Mouse (Mus musculus) kidney, postnatal 36 days (tissue): ENCODE measurements around the gene Dyrk3.
"Not testable (repeated sequence)": the region's sequence is repeated elsewhere in the genome, so short reads cannot be mapped to it uniquely, and the experiment has no call there.

ENCODE experiments used
- DNase-seq, 2 experiments: peaks; one replicate each; pipeline ENCODE4 v3.0.0; 2021 to 2022; ENCODE audit warnings: mixed read lengths in 2 of 2

Dyrk3 gene

GRCm38 (mm10) chr1:131138191-131139016 is at the start of gene Dyrk3:
TSS of gene Dyrk3 (minus strand) at chr1:131138340.
- DNase-seq = peak; percentile 93 to 95

GRCm38 (mm10) chr1:131187856-131188255 is 49.7 kb upstream of the Dyrk3 start:
- no peak for DNase-seq

- no peak for DNase-seq
These were observed 48.9 kb upstream of the Dyrk3 start for GRCm38 (mm10) chr1:131186995-131187394.

GRCm38 (mm10) chr1:131185821-131186506 is 47.8 kb upstream of the Dyrk3 start:
- no peak for DNase-seq

GRCm38 (mm10) chr1:131184956-131185660 is 47.0 kb upstream of the Dyrk3 start:
- DNase-seq = no peak

GRCm38 (mm10) chr1:131184253-131184955 is 46.3 kb upstream of the Dyrk3 start:
- DNase-seq = peak; percentile 25 to 39

- no peak for DNase-seq
These were observed 45.1 kb upstream of the Dyrk3 start for GRCm38 (mm10) chr1:131183201-131183600.

- DNase-seq = peak; percentile 80 to 92
These were observed 43.7 kb upstream of the Dyrk3 start for GRCm38 (mm10) chr1:131181642-131182527.

- no peak for DNase-seq
These were observed 42.2 kb upstream of the Dyrk3 start for GRCm38 (mm10) chr1:131180386-131180785.

GRCm38 (mm10) chr1:131178083-131178482 is 39.9 kb upstream of the Dyrk3 start:
- DNase-seq = no peak

- DNase-seq = no peak
These were observed 39.1 kb upstream of the Dyrk3 start for GRCm38 (mm10) chr1:131177249-131177648.

- DNase-seq = no peak
These were observed 37.7 kb upstream of the Dyrk3 start for GRCm38 (mm10) chr1:131175819-131176218.

- no peak for DNase-seq
These were observed 37.0 kb upstream of the Dyrk3 start for GRCm38 (mm10) chr1:131175189-131175588.

GRCm38 (mm10) chr1:131174299-131174861 is 36.2 kb upstream of the Dyrk3 start:
- no peak for DNase-seq

- DNase-seq = no peak
These were observed 35.7 kb upstream of the Dyrk3 start for GRCm38 (mm10) chr1:131173809-131174208.

GRCm38 (mm10) chr1:131173001-131173400 is 34.9 kb upstream of the Dyrk3 start:
- DNase-seq = peak; percentile 40 to 74

- DNase-seq = no peak
These were observed 29.5 kb upstream of the Dyrk3 start for GRCm38 (mm10) chr1:131167612-131168011.

- no peak for DNase-seq
These were observed 26.3 kb upstream of the Dyrk3 start for GRCm38 (mm10) chr1:131164427-131164826.

GRCm38 (mm10) chr1:131161091-131161490 is 23.0 kb upstream of the Dyrk3 start:
- DNase-seq = peak in 1 of 2 experiments; percentile 58

- not testable (repeated sequence) for DNase-seq
These were observed 21.6 kb upstream of the Dyrk3 start for GRCm38 (mm10) chr1:131159573-131160327.
